Mouse (Mus musculus) retina, postnatal 1 day (tissue): ENCODE results near the gene Zfp628.

Experiments used
- DNase-seq: peaks from one replicate; pipeline ENCODE4 v3.0.0-alpha.2; 2012

Zfp628 gene

GRCm38 (mm10) chr7:4943223-4943815 lies 28.3 kb downstream of the Zfp628 start:
- DNase-seq = peak; percentile 94

- DNase-seq = no peak
Observed at GRCm38 (mm10) chr7:4947855-4948254, 32.8 kb downstream of the Zfp628 start.

GRCm38 (mm10) chr7:4948386-4948785 lies 33.4 kb downstream of the Zfp628 start:
- no peak for DNase-seq

GRCm38 (mm10) chr7:4950561-4951342 lies 35.7 kb downstream of the Zfp628 start:
- no peak for DNase-seq

- DNase-seq = peak; percentile 18
Observed at GRCm38 (mm10) chr7:4953815-4954445, 38.9 kb downstream of the Zfp628 start.

GRCm38 (mm10) chr7:4957361-4957760 lies 42.3 kb downstream of the Zfp628 start:
- DNase-seq = no peak

- DNase-seq = no peak
Observed at GRCm38 (mm10) chr7:4963527-4963926, 48.5 kb downstream of the Zfp628 start.

GRCm38 (mm10) chr7:4964272-4964671 lies 49.3 kb downstream of the Zfp628 start, which contains the start of gene Sbk2:
TSS of gene Sbk2 (minus strand) at chr7:4964406.
- peak; percentile 82 for DNase-seq

- no peak for DNase-seq
Observed at GRCm38 (mm10) chr7:4964988-4965387, 50.0 kb downstream of the Zfp628 start.

- no peak for DNase-seq
Observed at GRCm38 (mm10) chr7:4971068-4971467, 56.1 kb downstream of the Zfp628 start, which contains the start of gene Sbk3. TSS of gene Sbk3 (minus strand) at chr7:4971168.
